10 mouse cellular contexts compared by ENCODE assay signal in genomic region chr17:84179973-84180365, GRCm38 (mm10). TPM values are rescaled to one million over a fixed set of nuclear protein-coding genes. Genes with fewer than 3 reads are reported as not detected.
DNase-seq lines count a peak whose midpoint lies in the region; ATAC-seq lines count a peak whose summit lies in the region.
"Had no signal": no experiment of that assay in that cellular context is flagged by ENCODE, and none has a peak within 500 bp of the region (broad histone marks: within the 10 kb centered on the region; RNA-seq: fewer than 3 reads in every experiment).

No protein-coding gene starts in this region.

- H3K27me3 ChIP-seq in megakaryocyte, embryonic 14.5 days (replicated peaks): no peaks in the 10 kb centered on the region
- no peaks in the 10 kb centered on the region for H3K27me3 ChIP-seq in heart, embryonic 15.5 days
- H3K27me3 ChIP-seq in liver, embryonic 16.5 days (ENCODE audit: control insufficient read depth, insufficient read depth, low read depth, low read length): no peaks in the 10 kb centered on the region
- H3K27me3 ChIP-seq in hindbrain, embryonic 14.5 days (ENCODE audit: control insufficient read depth, insufficient read depth, low read length): peaks cover 3% of the 10 kb centered on the region

- WGBS in heart, embryonic 15.5 days: 76% methylated on average over 4 of the region's 4 CpGs
- 57% methylated on average over 4 of the region's 4 CpGs for WGBS in liver, embryonic 16.5 days (ENCODE audit: insufficient replicate concordance)
- WGBS in hindbrain, embryonic 14.5 days: 86% methylated on average over 4 of the region's 4 CpGs

- DNase-seq in adrenal gland, postnatal 10 days: peak; percentile 4
- DNase-seq in adrenal gland, postnatal 25 days: no peak
- no peak for DNase-seq in hindbrain, embryonic 14.5 days (ENCODE audit: low spot score)
- no peak for DNase-seq in frontal cortex, postnatal 14 days (ENCODE audit: low spot score in 2 of 2)
- DNase-seq: cerebellum, adult 8-10 months had no signal

- H3K9me3 ChIP-seq in megakaryocyte, embryonic 14.5 days: peaks cover 11% of the 10 kb centered on the region
- H3K9me3 ChIP-seq in heart, embryonic 15.5 days (replicated peaks): no peaks in the 10 kb centered on the region
- H3K9me3 ChIP-seq in liver, embryonic 16.5 days (replicated peaks; ENCODE audit: control insufficient read depth, low read length): no peaks in the 10 kb centered on the region
- H3K9me3 ChIP-seq in hindbrain, embryonic 14.5 days (ENCODE audit: control insufficient read depth, low read length): no peaks in the 10 kb centered on the region; the same call in 1 of the 2 replicates

- H3K4me3 ChIP-seq in megakaryocyte, embryonic 14.5 days (replicated peaks): peak overlapping the region; percentile 95
- no peak overlapping the region for H3K4me3 ChIP-seq in heart, embryonic 15.5 days
- H3K4me3 ChIP-seq in liver, embryonic 16.5 days (ENCODE audit: low read depth, low read length): no peak overlapping the region
- H3K4me3 ChIP-seq in hindbrain, embryonic 14.5 days (replicated peaks; ENCODE audit: low read length): no peak overlapping the region
- H3K4me3 ChIP-seq: midbrain, embryonic 10.5 days had no signal

- H3K9ac ChIP-seq in heart, embryonic 15.5 days: no peak overlapping the region
- H3K9ac ChIP-seq in liver, embryonic 16.5 days (ENCODE audit: low read depth, low read length): no peak overlapping the region; the same call in 1 of the 2 replicates
- no peak overlapping the region for H3K9ac ChIP-seq in hindbrain, embryonic 14.5 days

- peaks cover 76% of the 10 kb centered on the region for H3K4me1 ChIP-seq in megakaryocyte, embryonic 14.5 days
- H3K4me1 ChIP-seq in heart, embryonic 15.5 days (replicated peaks): peaks cover 45% of the 10 kb centered on the region
- peaks cover 40% of the 10 kb centered on the region for H3K4me1 ChIP-seq in liver, embryonic 16.5 days (ENCODE audit: control insufficient read depth, low read depth, low read length)
- no peaks in the 10 kb centered on the region for H3K4me1 ChIP-seq in hindbrain, embryonic 14.5 days (replicated peaks; ENCODE audit: control insufficient read depth, insufficient read depth, low read length)

- no peak for ATAC-seq in megakaryocyte, adult 5-6 weeks (ENCODE audit: poor library complexity, severe bottlenecking)
- no peak for ATAC-seq in heart, embryonic 15.5 days (replicated peaks; ENCODE audit: insufficient number of reproducible peaks, insufficient read depth, low FRiP score, low read depth)
- ATAC-seq in liver, embryonic 16.5 days (ENCODE audit: low read depth): no peak
- ATAC-seq in hindbrain, embryonic 14.5 days (ENCODE audit: low FRiP score): no peak

- peaks cover 55% of the 10 kb centered on the region for H3K36me3 ChIP-seq in megakaryocyte, embryonic 14.5 days (replicated peaks; ENCODE audit: low read length)
- H3K36me3 ChIP-seq in heart, embryonic 15.5 days: no peaks in the 10 kb centered on the region
- H3K36me3 ChIP-seq in liver, embryonic 16.5 days (ENCODE audit: control insufficient read depth, insufficient read depth): no peaks in the 10 kb centered on the region
- no peaks in the 10 kb centered on the region for H3K36me3 ChIP-seq in hindbrain, embryonic 14.5 days (replicated peaks; ENCODE audit: control insufficient read depth, insufficient read depth)

- H3K27ac ChIP-seq in heart, embryonic 15.5 days: peak overlapping the region; percentile 89
- peak overlapping the region; percentile 0; the same call in 1 of the 2 replicates for H3K27ac ChIP-seq in liver, embryonic 16.5 days (ENCODE audit: low read length)
- H3K27ac ChIP-seq in hindbrain, embryonic 14.5 days: no peak overlapping the region

- H3K4me2 ChIP-seq in heart, embryonic 15.5 days: no peak overlapping the region
- H3K4me2 ChIP-seq in liver, embryonic 16.5 days (ENCODE audit: low read depth, low read length): no peak overlapping the region
- no peak overlapping the region for H3K4me2 ChIP-seq in hindbrain, embryonic 14.5 days (replicated peaks)

RNA-seq across cellular contexts. Expression of gene Zfp36l2, which starts 7.8 kb away (rescaled TPM):
- 100 to 1,000 TPM in 1 of 2 experiments, 10 to 100 TPM in 1; 67.0 to 122 TPM for total RNA-seq in adrenal gland, postnatal 10 days (2021)
- 52.0 and 56.5 TPM in 2 replicates for total RNA-seq in adrenal gland, postnatal 25 days (2021)
- 174 and 534 TPM in 2 replicates for polyA plus RNA-seq in megakaryocyte, embryonic 14.5 days (2012; ENCODE audit: insufficient read depth, low replicate concordance)
- 316 and 357 TPM in 2 replicates for total RNA-seq in megakaryocyte, adult 5-6 weeks (2015)
- 121 and 168 TPM in 2 replicates for total RNA-seq in megakaryocyte, adult 5-6 weeks (2017)
- polyA plus RNA-seq in heart, embryonic 15.5 days (2015; fragmentation: Nextera tagmentation; extraction: Ambion mirVana): 6.6 and 8.7 TPM in 2 replicates
- polyA plus RNA-seq in liver, embryonic 16.5 days (2015; fragmentation: Nextera tagmentation; extraction: Ambion mirVana): 4.6 and 4.7 TPM in 2 replicates
- 6.8 and 7.9 TPM in 2 replicates for polyA plus RNA-seq in hindbrain, embryonic 14.5 days (2014; fragmentation: Nextera tagmentation; extraction: Ambion mirVana)

Comparison
In these comparisons a context has a peak if more than half of its experiments do, and no peak if none do; other contexts are left out.
1. RNA of gene Zfp36l2, which starts 7.8 kb away (polyA plus RNA-seq): 174 to 534 TPM in megakaryocyte, embryonic 14.5 days; 6.8 to 7.9 TPM in hindbrain, embryonic 14.5 days, 6.6 to 8.7 TPM in heart, embryonic 15.5 days and 4.6 to 4.7 TPM in liver, embryonic 16.5 days; every median in the first group is over 10 times any median in the second.